Mouse (Mus musculus) layer of hippocampus, postnatal 25 days (tissue): Measurements from ENCODE around the gene Asap2. TPM values are rescaled to one million over a fixed set of nuclear protein-coding genes. Genes with fewer than 3 reads are reported as not detected.

Experiments
- DNase-seq, 2 experiments: peaks; one replicate each; pipeline ENCODE4 v3.0.0; 2022; ENCODE audit warnings: mixed read lengths in 2 of 2, low spot score in 1 of 2; ENCODE audit errors: extremely low spot score in 1 of 2
- total RNA-seq, 2 experiments: library from RNA; stranded (reverse); gene quantifications; 2 replicates each; pipeline ENCODE4 v1.2.3; 2021

The Asap2 gene
- total RNA-seq, 2 experiments from 2014 or later = 39.1 to 42.4 TPM

GRCm38 (mm10) chr12:21204701-21205312 lies 214.5 kb downstream of the Asap2 start:
- DNase-seq = no peak

GRCm38 (mm10) chr12:21205799-21206198 lies 215.5 kb downstream of the Asap2 start:
- no peak for DNase-seq

- no peak for DNase-seq
These were observed 217.2 kb downstream of the Asap2 start for GRCm38 (mm10) chr12:21207422-21207821.

- no peak for DNase-seq
These were observed 218.0 kb downstream of the Asap2 start for GRCm38 (mm10) chr12:21208172-21208795.

- no peak for DNase-seq
These were observed 219.0 kb downstream of the Asap2 start for GRCm38 (mm10) chr12:21209273-21209672.

GRCm38 (mm10) chr12:21212876-21213275 lies 222.6 kb downstream of the Asap2 start:
- no peak for DNase-seq

GRCm38 (mm10) chr12:21214551-21215165 lies 224.4 kb downstream of the Asap2 start:
- DNase-seq = no peak

- DNase-seq = no peak
These were observed 227.7 kb downstream of the Asap2 start for GRCm38 (mm10) chr12:21217776-21218444.

- no peak for DNase-seq
These were observed 230.3 kb downstream of the Asap2 start for GRCm38 (mm10) chr12:21220596-21220995.

- DNase-seq = no peak
These were observed 233.7 kb downstream of the Asap2 start for GRCm38 (mm10) chr12:21223923-21224322.

GRCm38 (mm10) chr12:21225358-21225757 lies 235.1 kb downstream of the Asap2 start:
- DNase-seq = no peak

- no peak for DNase-seq
These were observed 236.1 kb downstream of the Asap2 start for GRCm38 (mm10) chr12:21226316-21226715.

GRCm38 (mm10) chr12:21227076-21227980 lies 237.1 kb downstream of the Asap2 start:
- DNase-seq = no peak

GRCm38 (mm10) chr12:21228650-21229049 lies 238.4 kb downstream of the Asap2 start:
- DNase-seq = no peak

GRCm38 (mm10) chr12:21229076-21229918 lies 239.0 kb downstream of the Asap2 start:
- peak; percentile 18 to 19 for DNase-seq

GRCm38 (mm10) chr12:21233727-21234126 lies 243.5 kb downstream of the Asap2 start:
- no peak for DNase-seq

- DNase-seq = no peak
These were observed 244.3 kb downstream of the Asap2 start for GRCm38 (mm10) chr12:21234560-21234959.

- no peak for DNase-seq
These were observed 251.7 kb downstream of the Asap2 start for GRCm38 (mm10) chr12:21241965-21242364.

- no peak for DNase-seq
These were observed 254.2 kb downstream of the Asap2 start for GRCm38 (mm10) chr12:21244375-21244960.
